Mouse (Mus musculus) neutrophil, adult 5-6 weeks (primary cell): ENCODE measurements around the gene Anxa1. TPM values are rescaled to one million over a fixed set of nuclear protein-coding genes. Genes with fewer than 3 reads are reported as not detected.

ENCODE experiments used
- ATAC-seq: fragments of 151-379, 151-347 bp; 2 replicates; pipeline ENCODE4 v1.8.0; 2017; ENCODE audit warnings: mild to moderate bottlenecking, moderate TSS enrichment; ENCODE audit not compliant: insufficient number of reproducible peaks, poor library complexity, low FRiP score, severe bottlenecking; ENCODE audit errors: extremely low read depth
- total RNA-seq: library from RNA; stranded (forward); fragments of 200-1000 nt; gene quantifications from 2 replicates; pipeline ENCODE4 v1.2.3, GENCODE M21; 2017

Gene Anxa1
- total RNA-seq, 1 experiment from 2014 or later: 887 TPM

- ATAC-seq: no peak
These were observed 4.4 kb downstream of the Anxa1 start for GRCm38 (mm10) chr19:20386296-20386695.

- ATAC-seq: no peak
These were observed 5.1 kb downstream of the Anxa1 start for GRCm38 (mm10) chr19:20385645-20386044.

GRCm38 (mm10) chr19:20381207-20381752 is 9.5 kb downstream of the Anxa1 start:
- 0 out of 2 replicates have a peak, but pooled peaks have one; percentile 61 for ATAC-seq

- no peak for ATAC-seq
These were observed 20.6 kb downstream of the Anxa1 start for GRCm38 (mm10) chr19:20370175-20370574.

DNA sequence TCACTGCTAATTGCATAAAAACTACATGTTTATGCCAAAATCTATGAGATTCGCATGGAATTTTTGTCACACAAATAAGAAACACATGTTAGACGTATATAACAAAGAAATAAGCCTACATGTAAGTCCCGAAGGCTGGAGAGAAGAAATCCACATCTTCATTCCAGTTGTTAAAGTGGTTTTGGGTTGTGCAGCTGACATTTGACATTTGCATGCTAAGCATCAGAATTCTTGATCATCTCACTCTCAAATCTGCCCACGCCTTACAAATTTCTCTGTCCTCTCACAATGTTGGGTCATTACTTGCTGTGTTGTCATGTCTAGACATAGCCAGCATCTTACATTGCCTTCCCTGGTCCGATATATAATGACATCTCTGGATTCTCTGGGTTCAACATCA is 24.2 kb downstream of the Anxa1 start:
- no peak for ATAC-seq

GRCm38 (mm10) chr19:20366010-20366409 is 24.7 kb downstream of the Anxa1 start:
- ATAC-seq: no peak

GRCm38 (mm10) chr19:20365364-20365763 is 25.4 kb downstream of the Anxa1 start:
- no peak for ATAC-seq

- ATAC-seq: no peak
These were observed 25.8 kb downstream of the Anxa1 start for GRCm38 (mm10) chr19:20364931-20365330.

DNA sequence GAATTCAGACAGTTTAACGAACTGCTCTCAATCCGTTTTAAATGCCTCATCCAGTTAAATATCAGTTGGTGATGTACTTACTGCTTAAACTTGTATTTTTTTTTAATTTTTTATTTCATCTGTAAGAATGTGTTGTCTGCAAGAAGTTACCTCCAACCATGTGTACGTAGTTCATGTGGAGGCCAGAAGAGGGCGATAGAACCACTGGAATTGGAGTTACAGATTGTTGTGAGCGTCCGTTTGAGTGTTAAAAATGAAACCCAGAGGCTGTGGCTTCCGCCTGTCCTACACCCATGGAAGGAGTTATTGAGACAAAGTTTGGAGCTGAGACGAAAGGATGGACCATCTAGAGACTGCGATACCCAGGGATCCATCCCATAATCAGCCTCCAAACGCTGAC is 27.5 kb downstream of the Anxa1 start:
- peak; percentile 53; the same call in 1 of the 2 replicates for ATAC-seq

- peak; percentile 90 for ATAC-seq
These were observed 28.7 kb downstream of the Anxa1 start for GRCm38 (mm10) chr19:20361917-20362577.

DNA sequence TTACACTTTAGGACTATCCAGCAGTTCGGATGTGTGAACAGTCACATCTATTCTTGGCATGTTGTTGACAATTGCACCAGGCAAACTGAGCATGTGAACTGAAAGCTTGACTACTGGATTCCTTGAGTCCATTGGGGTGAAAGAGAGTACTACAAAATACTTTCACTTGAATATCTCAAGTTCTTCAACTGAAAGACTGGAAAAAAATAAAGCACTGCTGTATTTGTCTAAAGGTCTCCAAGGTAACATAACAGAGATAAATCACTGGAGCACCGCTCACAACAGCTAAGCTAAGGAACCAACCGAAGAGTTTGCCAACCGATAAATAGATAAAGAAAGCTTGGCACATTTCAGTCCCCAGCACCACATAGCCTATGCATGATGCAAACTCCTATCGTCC is 32.1 kb downstream of the Anxa1 start:
- ATAC-seq: no peak

DNA sequence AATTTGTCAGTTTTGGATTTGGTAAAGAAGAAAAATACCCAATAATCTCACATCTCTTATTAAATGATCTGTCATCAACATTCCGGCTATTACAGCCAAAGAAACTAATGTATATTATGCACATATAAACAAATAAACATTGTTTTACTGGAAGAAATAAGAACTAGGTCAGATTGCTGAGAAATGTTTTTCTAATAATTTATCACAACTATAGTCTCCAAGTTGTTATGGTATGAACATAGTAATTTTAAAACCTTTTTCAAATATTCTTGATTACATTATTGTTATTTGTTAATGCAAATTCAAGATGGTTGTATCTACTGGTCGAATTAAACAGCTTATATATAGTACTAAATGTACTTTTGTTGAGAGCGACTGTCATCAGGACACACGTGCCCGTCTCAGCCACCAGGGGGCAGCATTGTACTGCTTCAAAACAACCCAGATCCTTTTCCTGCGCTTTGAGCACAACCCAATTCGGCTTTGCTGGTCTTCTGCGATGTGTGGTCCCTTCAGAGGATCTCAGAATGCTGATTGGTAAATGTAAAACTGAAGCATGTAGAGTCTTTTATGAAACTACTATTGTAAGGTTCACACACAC is 45.3 kb downstream of the Anxa1 start:
- peak; percentile 85 for ATAC-seq

DNA sequence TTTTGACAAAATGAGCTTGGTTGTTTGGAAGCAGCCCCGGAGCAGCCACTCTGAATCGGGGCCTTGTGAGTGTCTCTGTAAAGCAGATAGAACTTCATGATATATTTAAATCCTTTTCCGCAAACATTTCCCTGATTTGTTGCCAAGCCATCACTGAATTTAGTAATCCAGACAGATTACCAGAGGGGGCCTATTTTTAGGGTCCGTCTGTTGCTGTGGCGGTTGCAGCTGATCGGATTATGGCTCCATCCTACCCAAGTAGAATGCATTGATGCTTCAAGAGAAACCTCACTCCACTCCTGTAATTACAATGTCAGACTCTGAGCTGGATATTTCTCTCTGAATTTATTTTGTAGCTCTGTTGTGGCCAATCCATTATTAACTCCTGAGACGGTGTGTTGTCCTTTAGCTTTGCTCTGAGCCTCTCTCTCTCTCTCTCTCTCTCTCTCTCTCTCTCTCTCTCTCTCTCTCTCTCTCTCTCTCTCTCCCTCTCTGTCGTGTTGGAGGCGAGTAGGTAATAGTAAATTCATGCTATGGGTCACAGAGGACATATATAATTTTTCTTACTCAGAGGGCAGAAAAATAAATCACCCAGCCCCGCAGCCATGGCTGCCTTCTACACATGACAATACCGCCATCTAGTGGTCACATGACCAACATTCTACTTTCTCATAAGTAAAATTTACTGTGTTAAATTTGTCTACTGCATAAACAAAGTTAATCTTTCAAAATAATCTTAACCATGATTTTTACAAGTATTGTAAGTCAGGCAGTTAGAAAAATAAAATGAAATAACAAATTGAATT is 46.0 kb downstream of the Anxa1 start:
- ATAC-seq: peak; percentile 44; the same call in 1 of the 2 replicates

DNA sequence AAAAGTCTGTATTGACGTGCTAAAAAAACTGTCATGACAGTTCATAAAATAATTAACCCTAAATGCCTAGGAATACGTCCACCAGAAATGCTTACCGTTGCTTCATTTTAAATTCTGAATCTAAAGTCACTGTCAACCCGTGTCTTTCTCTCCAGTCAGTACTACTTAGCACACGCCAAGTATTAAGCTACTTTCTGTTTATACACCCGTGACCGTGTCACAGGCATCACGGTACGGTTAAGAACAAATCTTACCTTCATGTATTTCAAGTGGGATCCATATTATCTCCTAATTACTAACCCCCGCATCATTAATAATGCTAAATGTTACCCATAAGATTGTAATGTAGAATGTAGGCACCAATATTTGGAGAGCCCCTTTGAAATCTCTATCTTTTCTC is 46.7 kb downstream of the Anxa1 start:
- ATAC-seq: no peak

Other genes starting within 250 kb of the Anxa1 start
- gene Aldh1a1, start 101.8 kb upstream of the Anxa1 start, total RNA-seq: 16.2 and 20.7 TPM in 2 replicates